In genomic region chr4:71218060-71218459, GRCm38 (mm10) we compare ENCODE assay signal across 32 mouse cellular contexts.
"Had no signal": no experiment of that assay in that cellular context is flagged by ENCODE, and none has a peak within 500 bp of the region (broad histone marks: within the 10 kb centered on the region; RNA-seq: fewer than 3 reads in every experiment).

No protein-coding gene starts in this region.

- H3K4me2 ChIP-seq: heart, embryonic 15.5 days; hindbrain, embryonic 12.5 days; hindbrain, embryonic 13.5 days; hindbrain, embryonic 14.5 days; hindbrain, embryonic 15.5 days; intestine, embryonic 15.5 days; kidney, embryonic 15.5 days had no signal

- H3K4me3 ChIP-seq: heart, embryonic 15.5 days; hindbrain, embryonic 10.5 days; hindbrain, embryonic 12.5 days; hindbrain, embryonic 13.5 days; hindbrain, embryonic 15.5 days; intestine, embryonic 15.5 days; kidney, embryonic 15.5 days; layer of hippocampus, adult 2 months; left cerebral cortex, adult 2 months had no signal

- H3K9ac ChIP-seq: heart, embryonic 15.5 days; hindbrain, embryonic 12.5 days; hindbrain, embryonic 13.5 days; hindbrain, embryonic 14.5 days; hindbrain, embryonic 15.5 days; intestine, embryonic 15.5 days; kidney, embryonic 15.5 days had no signal

- H3K36me3 ChIP-seq: heart, embryonic 15.5 days; hindbrain, embryonic 10.5 days; hindbrain, embryonic 12.5 days; hindbrain, embryonic 13.5 days; hindbrain, embryonic 15.5 days; intestine, embryonic 15.5 days; kidney, embryonic 15.5 days had no signal

- H3K9me3 ChIP-seq: heart, embryonic 15.5 days; hindbrain, embryonic 10.5 days; hindbrain, embryonic 12.5 days; hindbrain, embryonic 13.5 days; hindbrain, embryonic 15.5 days; intestine, embryonic 15.5 days; kidney, embryonic 15.5 days had no signal

- H3K4me1 ChIP-seq: heart, embryonic 15.5 days; hindbrain, embryonic 10.5 days; hindbrain, embryonic 12.5 days; hindbrain, embryonic 13.5 days; hindbrain, embryonic 15.5 days; intestine, embryonic 15.5 days; kidney, embryonic 15.5 days had no signal

- DNase-seq: heart, postnatal 10 days; heart, postnatal 14 days; heart, postnatal 36 days; heart, postnatal 4 days; kidney, adult 11 months; kidney, adult 18-20 months; kidney, adult 2 months; kidney, adult 8-10 months; kidney, adult 9 months; kidney, postnatal 10 days; kidney, postnatal 14 days; kidney, postnatal 25 days; kidney, postnatal 36 days; kidney, postnatal 4 days; layer of hippocampus, adult 9-11 months; layer of hippocampus, postnatal 36 days had no signal

- H3K27ac ChIP-seq: heart, embryonic 15.5 days; hindbrain, embryonic 10.5 days; hindbrain, embryonic 12.5 days; hindbrain, embryonic 13.5 days; hindbrain, embryonic 14.5 days; hindbrain, embryonic 15.5 days; hindbrain, postnatal 0 days; intestine, embryonic 15.5 days; kidney, embryonic 15.5 days; kidney, postnatal 0 days; layer of hippocampus, adult 2 months; left cerebral cortex, adult 2 months had no signal

- ATAC-seq: hindbrain, embryonic 16.5 days; hindbrain, postnatal 0 days; inflammation-experienced regulatory T-cells, adult 6 months; intestine, embryonic 15.5 days; intestine, embryonic 16.5 days; intestine, postnatal 0 days had no signal

- H3K27me3 ChIP-seq: heart, embryonic 15.5 days; hindbrain, embryonic 12.5 days; hindbrain, embryonic 13.5 days; hindbrain, embryonic 15.5 days; intestine, embryonic 15.5 days; kidney, embryonic 15.5 days had no signal
